Mouse (Mus musculus): ENCODE results near the gene Ppp1r12c. TPM values are rescaled to one million over a fixed set of nuclear protein-coding genes. Genes with fewer than 3 reads are reported as not detected.
A peak's percentile ranks its signal among the peaks of the same experiment; 100 is the strongest.

Gene Ppp1r12c
- polyA plus RNA-seq, 2 experiments, result 59.1 to 103 TPM

GRCm38 (mm10) chr7:4497271-4497903, 4.1 kb downstream of the Ppp1r12c start:
- 92% methylated on average over 9 of the region's 9 CpGs for WGBS
- Histone ChIP-seq H3K27me3 (ENCODE audit: control insufficient read depth, insufficient read depth, low read length) (no peaks in the 10 kb centered on the region), H3K36me3 (ENCODE audit: control insufficient read depth, insufficient read depth, low read length) (peaks cover 37% of the 10 kb centered on the region), H3K4me1 (ENCODE audit: control insufficient read depth, insufficient read depth, low read length) (peaks cover 29% of the 10 kb centered on the region), H3K27ac (replicated peaks; ENCODE audit: low read depth, low read length) (no peak overlapping the region), H3K9ac (ENCODE audit: low read depth, low read length, severe bottlenecking) (no peak overlapping the region), H3K4me3 (replicated peaks; ENCODE audit: low read length) (no peak overlapping the region), H3K9me3 (ENCODE audit: control insufficient read depth, low read length) (no peaks in the 10 kb centered on the region), H3K4me2 (replicated peaks; ENCODE audit: low read depth, low read length, severe bottlenecking) (no peak overlapping the region)
- DNase-seq (ENCODE audit: low spot score), result no peak
- no peak for TF ChIP-seq POLR2A (IDR thresholded peaks at IDR 0.05; ENCODE audit: borderline replicate concordance, extremely low read depth, insufficient read depth, insufficient read length)
- ATAC-seq (ENCODE audit: low FRiP score, low read depth), result no peak

- Histone ChIP-seq H3K4me3 (replicated peaks; ENCODE audit: low read length) (no peak overlapping the region), H3K4me1 (ENCODE audit: control insufficient read depth, insufficient read depth, low read length) (peaks cover 29% of the 10 kb centered on the region), H3K27ac (replicated peaks; ENCODE audit: low read depth, low read length) (no peak overlapping the region), H3K27me3 (ENCODE audit: control insufficient read depth, insufficient read depth, low read length) (no peaks in the 10 kb centered on the region), H3K9me3 (ENCODE audit: control insufficient read depth, low read length) (no peaks in the 10 kb centered on the region), H3K4me2 (replicated peaks; ENCODE audit: low read depth, low read length, severe bottlenecking) (no peak overlapping the region), H3K9ac (ENCODE audit: low read depth, low read length, severe bottlenecking) (no peak overlapping the region), H3K36me3 (ENCODE audit: control insufficient read depth, insufficient read depth, low read length) (peaks cover 42% of the 10 kb centered on the region)
- DNase-seq (ENCODE audit: low spot score) (no peak), ATAC-seq (ENCODE audit: low FRiP score, low read depth) (no peak)
- 94% methylated on average over 3 of the region's 3 CpGs for WGBS
- no peak for TF ChIP-seq POLR2A (IDR thresholded peaks at IDR 0.05; ENCODE audit: borderline replicate concordance, extremely low read depth, insufficient read depth, insufficient read length)
These were observed 5.0 kb downstream of the Ppp1r12c start for GRCm38 (mm10) chr7:4496468-4496867.

DNA sequence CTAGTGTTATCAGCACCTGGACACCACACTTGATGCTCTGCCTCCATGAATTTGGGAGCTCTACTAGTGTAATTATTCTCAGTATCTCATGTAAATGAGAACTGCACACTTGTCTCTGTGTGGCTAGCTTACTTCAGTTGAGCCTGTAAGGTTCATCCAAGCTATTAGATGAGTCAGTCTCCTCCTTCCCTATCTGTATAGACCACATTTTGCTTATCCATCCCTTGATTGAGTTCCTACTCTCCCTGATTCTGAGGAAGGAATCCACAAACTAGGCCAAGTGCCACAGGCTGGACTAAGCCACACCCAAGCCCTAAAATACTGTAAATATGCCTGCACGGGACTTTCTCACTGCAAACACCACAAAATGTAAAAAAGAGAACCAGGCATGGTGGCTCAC, 7.5 kb downstream of the Ppp1r12c start:
- peaks cover 14% of the 10 kb centered on the region for H3K4me1 ChIP-seq (ENCODE audit: control insufficient read depth, insufficient read depth, low read length)
- TF ChIP-seq POLR2A (IDR thresholded peaks at IDR 0.05; ENCODE audit: borderline replicate concordance, extremely low read depth, insufficient read depth, insufficient read length), result no peak
- no peak overlapping the region for H3K4me2 ChIP-seq (replicated peaks; ENCODE audit: low read depth, low read length, severe bottlenecking)
- H3K27me3 ChIP-seq (ENCODE audit: control insufficient read depth, insufficient read depth, low read length), result no peaks in the 10 kb centered on the region
- WGBS, result 90% methylated on average over 1 of the region's 1 CpGs
- no peak overlapping the region for H3K4me3 ChIP-seq (replicated peaks; ENCODE audit: low read length)
- H3K9ac ChIP-seq (ENCODE audit: low read depth, low read length, severe bottlenecking), result no peak overlapping the region
- ATAC-seq (ENCODE audit: low FRiP score, low read depth) (no peak), DNase-seq (ENCODE audit: low spot score) (no peak)
- no peak overlapping the region for H3K27ac ChIP-seq (replicated peaks; ENCODE audit: low read depth, low read length)
- H3K36me3 ChIP-seq (ENCODE audit: control insufficient read depth, insufficient read depth, low read length), result peaks cover 55% of the 10 kb centered on the region
- H3K9me3 ChIP-seq (ENCODE audit: control insufficient read depth, low read length), result no peaks in the 10 kb centered on the region

DNA sequence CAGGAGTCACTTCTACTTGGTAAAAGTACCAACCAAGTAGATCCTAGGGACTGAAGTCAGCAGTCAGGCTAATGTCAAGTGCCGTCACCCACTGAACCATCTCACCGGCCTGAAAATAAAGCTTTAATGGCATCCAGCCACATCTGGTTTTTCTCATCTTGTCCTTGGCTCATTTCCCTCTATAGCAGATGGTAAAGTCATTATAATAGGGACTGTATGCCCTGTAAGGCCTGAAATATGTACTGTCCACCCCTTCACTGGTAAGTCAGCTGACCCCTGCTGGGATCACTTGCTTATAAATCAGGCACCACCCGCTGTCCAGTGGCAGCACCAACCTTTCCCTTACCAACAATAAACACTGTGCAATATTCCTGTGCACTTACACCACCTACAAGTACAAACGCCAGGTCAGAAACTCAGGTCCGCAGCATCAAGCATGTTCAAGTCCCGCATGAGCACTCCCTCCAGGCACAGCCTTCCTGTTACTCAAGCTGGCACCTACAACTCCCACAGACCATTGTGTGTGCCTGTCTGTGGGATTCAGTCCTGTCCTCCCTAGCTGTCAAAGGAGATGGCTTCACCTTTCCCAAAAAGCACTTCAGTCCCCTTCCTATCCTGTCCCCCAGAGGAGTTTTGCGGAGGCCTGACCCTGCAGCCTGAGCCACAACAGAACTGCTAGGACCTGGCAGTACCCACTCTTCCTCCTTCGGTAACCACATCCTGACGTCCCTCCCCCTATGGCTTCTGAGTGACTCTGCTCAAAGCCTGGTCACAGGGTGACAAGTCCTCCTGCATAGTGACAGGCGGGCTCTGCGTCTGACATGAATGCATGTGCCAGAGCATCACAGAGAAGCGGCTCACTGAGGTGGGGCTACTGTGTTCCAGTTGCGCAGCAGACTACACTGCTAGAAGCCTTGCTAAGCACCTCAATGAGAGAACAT, 8.9 kb downstream of the Ppp1r12c start:
- no peak overlapping the region for H3K4me2 ChIP-seq (replicated peaks; ENCODE audit: low read depth, low read length, severe bottlenecking)
- no peak overlapping the region for H3K4me3 ChIP-seq (replicated peaks; ENCODE audit: low read length)
- peak overlapping the region; percentile 13; the same call in 1 of the 2 replicates for H3K9ac ChIP-seq (ENCODE audit: low read depth, low read length, severe bottlenecking)
- no peak for TF ChIP-seq POLR2A (IDR thresholded peaks at IDR 0.05; ENCODE audit: borderline replicate concordance, extremely low read depth, insufficient read depth, insufficient read length)
- no peak for DNase-seq (ENCODE audit: low spot score)
- WGBS, result 73% methylated on average over 13 of the region's 13 CpGs
- ATAC-seq (ENCODE audit: low FRiP score, low read depth), result no peak
- no peak overlapping the region for H3K27ac ChIP-seq (replicated peaks; ENCODE audit: low read depth, low read length)
- no peaks in the 10 kb centered on the region for H3K9me3 ChIP-seq (ENCODE audit: control insufficient read depth, low read length)
- no peaks in the 10 kb centered on the region for H3K4me1 ChIP-seq (ENCODE audit: control insufficient read depth, insufficient read depth, low read length)
- peaks cover 66% of the 10 kb centered on the region for H3K36me3 ChIP-seq (ENCODE audit: control insufficient read depth, insufficient read depth, low read length)
- H3K27me3 ChIP-seq (ENCODE audit: control insufficient read depth, insufficient read depth, low read length), result no peaks in the 10 kb centered on the region

GRCm38 (mm10) chr7:4491308-4491707, 10.2 kb downstream of the Ppp1r12c start:
- 81% methylated on average over 6 of the region's 6 CpGs for WGBS
- H3K9me3 ChIP-seq (ENCODE audit: control insufficient read depth, low read length), result no peaks in the 10 kb centered on the region
- H3K27ac ChIP-seq (replicated peaks; ENCODE audit: low read depth, low read length), result no peak overlapping the region
- no peaks in the 10 kb centered on the region for H3K4me1 ChIP-seq (ENCODE audit: control insufficient read depth, insufficient read depth, low read length)
- no peak overlapping the region for H3K9ac ChIP-seq (ENCODE audit: low read depth, low read length, severe bottlenecking)
- no peaks in the 10 kb centered on the region for H3K27me3 ChIP-seq (ENCODE audit: control insufficient read depth, insufficient read depth, low read length)
- no peak for TF ChIP-seq POLR2A (IDR thresholded peaks at IDR 0.05; ENCODE audit: borderline replicate concordance, extremely low read depth, insufficient read depth, insufficient read length)
- DNase-seq (ENCODE audit: low spot score) (no peak), ATAC-seq (ENCODE audit: low FRiP score, low read depth) (no peak)
- H3K36me3 ChIP-seq (ENCODE audit: control insufficient read depth, insufficient read depth, low read length), result peaks cover 65% of the 10 kb centered on the region
- no peak overlapping the region for H3K4me3 ChIP-seq (replicated peaks; ENCODE audit: low read length)
- H3K4me2 ChIP-seq (replicated peaks; ENCODE audit: low read depth, low read length, severe bottlenecking), result no peak overlapping the region

Data from limb, embryonic 14.5 days (tissue).